14 mouse cellular contexts compared by ENCODE assay signal in genomic region chr3:89569707-89570324, GRCm38 (mm10). TPM values are rescaled to one million over a fixed set of nuclear protein-coding genes. Genes with fewer than 3 reads are reported as not detected.
DNase-seq lines count a peak whose midpoint lies in the region; ATAC-seq lines count a peak whose summit lies in the region.
"Had no signal": no experiment of that assay in that cellular context is flagged by ENCODE, and none has a peak within 500 bp of the region (broad histone marks: within the 10 kb centered on the region; RNA-seq: fewer than 3 reads in every experiment).

No protein-coding gene starts in this region.

- H3K4me3 ChIP-seq in hindbrain, embryonic 16.5 days (ENCODE audit: low read length): no peak overlapping the region
- no peak overlapping the region for H3K4me3 ChIP-seq in hindbrain, embryonic 14.5 days (replicated peaks; ENCODE audit: low read length)
- H3K4me3 ChIP-seq in liver, embryonic 16.5 days (ENCODE audit: low read depth, low read length): no peak overlapping the region
- H3K4me3 ChIP-seq: embryonic facial prominence, embryonic 13.5 days; intestine, embryonic 15.5 days; neural tube, embryonic 13.5 days had no signal

- H3K4me2 ChIP-seq in hindbrain, embryonic 16.5 days (ENCODE audit: low read length): no peak overlapping the region
- H3K4me2 ChIP-seq in hindbrain, embryonic 14.5 days (replicated peaks): no peak overlapping the region
- H3K4me2 ChIP-seq in liver, embryonic 16.5 days (ENCODE audit: low read depth, low read length): peak overlapping the region; percentile 36; the same call in 1 of the 2 replicates
- H3K4me2 ChIP-seq: embryonic facial prominence, embryonic 13.5 days; intestine, embryonic 15.5 days; neural tube, embryonic 13.5 days had no signal

- no peak overlapping the region for H3K9ac ChIP-seq in hindbrain, embryonic 16.5 days (ENCODE audit: low read depth, low read length)
- no peak overlapping the region for H3K9ac ChIP-seq in hindbrain, embryonic 14.5 days
- no peak overlapping the region; the same call in 1 of the 2 replicates for H3K9ac ChIP-seq in liver, embryonic 16.5 days (ENCODE audit: low read depth, low read length)
- H3K9ac ChIP-seq: embryonic facial prominence, embryonic 13.5 days; intestine, embryonic 15.5 days; neural tube, embryonic 13.5 days had no signal

- H3K9me3 ChIP-seq in hindbrain, embryonic 16.5 days (ENCODE audit: control insufficient read depth, low read length): no peaks in the 10 kb centered on the region
- no peaks in the 10 kb centered on the region for H3K9me3 ChIP-seq in hindbrain, embryonic 14.5 days (ENCODE audit: control insufficient read depth, low read length)
- no peaks in the 10 kb centered on the region for H3K9me3 ChIP-seq in liver, embryonic 16.5 days (replicated peaks; ENCODE audit: control insufficient read depth, low read length)
- H3K9me3 ChIP-seq: embryonic facial prominence, embryonic 13.5 days; intestine, embryonic 15.5 days; neural tube, embryonic 13.5 days had no signal

- H3K27ac ChIP-seq in hindbrain, embryonic 16.5 days (ENCODE audit: low read depth, low read length): no peak overlapping the region; the same call in 1 of the 2 replicates
- no peak overlapping the region for H3K27ac ChIP-seq in hindbrain, embryonic 14.5 days
- peak overlapping the region; percentile 58 for H3K27ac ChIP-seq in liver, embryonic 16.5 days (ENCODE audit: low read length)
- H3K27ac ChIP-seq: embryonic facial prominence, embryonic 13.5 days; intestine, embryonic 15.5 days; neural tube, embryonic 13.5 days had no signal

- no peak for DNase-seq in hindbrain, embryonic 14.5 days (ENCODE audit: low spot score)
- peak; percentile 24 for DNase-seq in Muller cell, postnatal 12 days (ENCODE audit: inconsistent ontology term)
- peak; percentile 45 for DNase-seq in c-Kit-positive CD71-positive TER-119-negative erythroid progenitor cells, embryonic 14.5 days (ENCODE audit: low read depth)
- DNase-seq in cerebellum, adult 18-20 months: no peak
- DNase-seq: cerebellum, adult 2 months; heart, postnatal 4 days; layer of hippocampus, postnatal 36 days; right cerebral cortex, postnatal 25 days had no signal

- H3K4me1 ChIP-seq in hindbrain, embryonic 16.5 days (ENCODE audit: control insufficient read depth, insufficient read depth, low read depth, low read length): peaks cover 6% of the 10 kb centered on the region
- H3K4me1 ChIP-seq in hindbrain, embryonic 14.5 days (replicated peaks; ENCODE audit: control insufficient read depth, insufficient read depth, low read length): no peaks in the 10 kb centered on the region
- peaks cover 22% of the 10 kb centered on the region for H3K4me1 ChIP-seq in liver, embryonic 16.5 days (ENCODE audit: control insufficient read depth, low read depth, low read length)

- peak; percentile 43 for ATAC-seq in hindbrain, embryonic 16.5 days
- ATAC-seq in hindbrain, embryonic 14.5 days (ENCODE audit: low FRiP score): no peak
- ATAC-seq in liver, embryonic 16.5 days (ENCODE audit: low read depth): peak; percentile 81
- ATAC-seq in monocyte, adult 5-6 weeks (replicated peaks; ENCODE audit: insufficient number of reproducible peaks, low FRiP score, low TSS enrichment, poor library complexity, severe bottlenecking): no peak
- ATAC-seq: intestine, embryonic 15.5 days had no signal

- whole genome bisulfite sequencing in hindbrain, embryonic 16.5 days: 48% methylated on average over 7 of the region's 7 CpGs
- 50% methylated on average over 7 of the region's 7 CpGs for WGBS in hindbrain, embryonic 14.5 days
- 15% methylated on average over 7 of the region's 7 CpGs for WGBS in liver, embryonic 16.5 days (ENCODE audit: insufficient replicate concordance)

- no peaks in the 10 kb centered on the region for H3K27me3 ChIP-seq in hindbrain, embryonic 16.5 days (replicated peaks; ENCODE audit: control insufficient read depth, insufficient read depth, low read length)
- no peaks in the 10 kb centered on the region for H3K27me3 ChIP-seq in hindbrain, embryonic 14.5 days (ENCODE audit: control insufficient read depth, insufficient read depth, low read length)
- no peaks in the 10 kb centered on the region for H3K27me3 ChIP-seq in liver, embryonic 16.5 days (ENCODE audit: control insufficient read depth, insufficient read depth, low read depth, low read length)
- H3K27me3 ChIP-seq: embryonic facial prominence, embryonic 13.5 days; intestine, embryonic 15.5 days; neural tube, embryonic 13.5 days had no signal

- H3K36me3 ChIP-seq in hindbrain, embryonic 16.5 days (ENCODE audit: control insufficient read depth, insufficient read depth, low read length): no peaks in the 10 kb centered on the region
- no peaks in the 10 kb centered on the region for H3K36me3 ChIP-seq in hindbrain, embryonic 14.5 days (replicated peaks; ENCODE audit: control insufficient read depth, insufficient read depth)
- H3K36me3 ChIP-seq in liver, embryonic 16.5 days (ENCODE audit: control insufficient read depth, insufficient read depth): no peaks in the 10 kb centered on the region
- H3K36me3 ChIP-seq: embryonic facial prominence, embryonic 13.5 days; intestine, embryonic 15.5 days; neural tube, embryonic 13.5 days had no signal

RNA-seq across cellular contexts. Expression of gene Kcnn3, which starts 49.9 kb away (rescaled TPM):
- polyA plus RNA-seq in hindbrain, embryonic 16.5 days (2015; fragmentation: Nextera tagmentation; extraction: Ambion mirVana): 9.0 and 10.4 TPM in 2 replicates
- 7.3 and 7.7 TPM in 2 replicates for polyA plus RNA-seq in hindbrain, embryonic 14.5 days (2014; fragmentation: Nextera tagmentation; extraction: Ambion mirVana)
- 0.05 TPM in 1 of 2 replicates, not detected in the other for polyA plus RNA-seq in liver, embryonic 16.5 days (2015; fragmentation: Nextera tagmentation; extraction: Ambion mirVana)
- total RNA-seq in monocyte, adult 5-6 weeks (2017): not detected in 3 replicates

Comparison
In these comparisons a context has a peak if more than half of its experiments do, and no peak if none do; other contexts are left out.
1. ATAC-seq: peak in hindbrain, embryonic 16.5 days (single experiment) and liver, embryonic 16.5 days (single experiment); none in hindbrain, embryonic 14.5 days (single experiment) and monocyte, adult 5-6 weeks (single experiment).
2. DNase-seq: peak in Muller cell, postnatal 12 days (single experiment) and c-Kit-positive CD71-positive TER-119-negative erythroid progenitor cells, embryonic 14.5 days (single experiment); none in hindbrain, embryonic 14.5 days (single experiment) and cerebellum, adult 18-20 months (0 of 2).